Mouse (Mus musculus) G1E (cell line): ENCODE measurements around the gene Bri3bp.

Source experiments
- CTCF ChIP-seq: IDR thresholded peaks from 2 replicates; pipeline ENCODE4 v1.5.1; 2012; ENCODE audit warnings: low read depth, low read length, inconsistent platforms, mixed read lengths
- POLR2AphosphoS5 ChIP-seq: IDR thresholded peaks from 2 replicates; pipeline ENCODE4 v1.6.1; 2012; ENCODE audit warnings: low read depth, low read length, inconsistent platforms; ENCODE audit not compliant: insufficient replicate concordance
- TAL1 ChIP-seq: conservative IDR thresholded peaks from 2 replicates; pipeline ENCODE4 v1.6.1; 2012; ENCODE audit warnings: low read depth, low read length, inconsistent platforms, mixed read lengths

DNA sequence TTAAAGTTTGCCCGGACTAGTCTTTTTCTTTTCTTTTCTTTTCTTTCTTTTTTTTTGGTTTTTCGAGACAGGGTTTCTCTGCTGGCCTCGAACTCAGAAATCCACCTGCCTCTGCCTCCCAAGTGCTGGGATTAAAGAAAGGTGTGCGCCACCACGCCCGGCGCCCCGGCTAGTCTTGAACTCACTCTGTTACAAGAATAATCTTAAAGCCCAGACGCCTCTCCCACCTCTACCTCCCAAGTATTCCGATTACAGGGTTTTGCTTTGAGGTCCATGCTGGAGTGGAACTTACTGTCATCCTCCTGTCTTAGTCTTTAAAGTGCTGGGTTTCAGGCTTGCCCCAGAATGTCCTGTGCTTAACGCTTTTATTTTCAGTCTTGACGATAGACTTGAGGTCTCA lies 33.7 kb downstream of the Bri3bp start:
- TF ChIP-seq TAL1 (no peak), CTCF (no peak), POLR2AphosphoS5 (no peak)
